Mouse (Mus musculus) hindbrain, postnatal 0 days (tissue): ENCODE measurements around the gene Iqcb1. TPM values are rescaled to one million over a fixed set of nuclear protein-coding genes. Genes with fewer than 3 reads are reported as not detected.
A peak's percentile ranks its signal among the peaks of the same experiment; 100 is the strongest.

Source experiments
- ATAC-seq: fragments of 200-750 bp; cut with Nextera tagmentation; 2 replicates; pipeline ENCODE4 v1.8.0; 2017; ENCODE audit warnings: mild to moderate bottlenecking, moderate TSS enrichment, moderate library complexity
- DNase-seq: peaks from one replicate; pipeline ENCODE4 v3.0.0-alpha.2; 2015; ENCODE audit warnings: low spot score
- H3K27ac ChIP-seq: fragments of 300-500 bp; sonication (generic); 2 replicates; pipeline ENCODE4 v1.5.1; 2014; ENCODE audit warnings: mild to moderate bottlenecking
- H3K27me3 ChIP-seq: fragments of 300-500 bp; sonication (generic); 2 replicates; pipeline ENCODE4 v1.6.1; 2014; ENCODE audit warnings: low read length, mixed read lengths; ENCODE audit not compliant: insufficient read depth
- H3K36me3 ChIP-seq: fragments of 300-500 bp; sonication (generic); 2 replicates; pipeline ENCODE4 v1.6.1; 2014; ENCODE audit warnings: low read length, mixed read lengths; ENCODE audit not compliant: insufficient read depth
- H3K4me1 ChIP-seq: fragments of 300-500 bp; sonication (generic); 2 replicates; pipeline ENCODE4 v1.6.1; 2014; ENCODE audit warnings: antibody characterized with exemption, low read length, mixed read lengths; ENCODE audit not compliant: insufficient read depth
- H3K4me2 ChIP-seq: fragments of 300-500 bp; sonication (generic); 2 replicates; pipeline ENCODE4 v1.6.1; 2014; ENCODE audit warnings: low read depth, mild to moderate bottlenecking, low read length, moderate library complexity, mixed read lengths
- H3K4me3 ChIP-seq: fragments of 300-500 bp; sonication (generic); 2 replicates; pipeline ENCODE4 v1.5.1; 2014; ENCODE audit warnings: low read length
- H3K9ac ChIP-seq: fragments of 300-500 bp; sonication (generic); replicated peaks from 2 replicates; pipeline ENCODE4 v1.6.1; 2014; ENCODE audit warnings: mild to moderate bottlenecking, low read length, moderate library complexity, mixed read lengths
- H3K9me3 ChIP-seq: fragments of 300-500 bp; sonication (generic); 2 replicates; pipeline ENCODE4 v1.6.1; 2016; ENCODE audit warnings: low read length, mixed read lengths
- CTCF ChIP-seq: IDR thresholded peaks from 2 replicates; pipeline ENCODE4 v1.5.1; 2016; ENCODE audit warnings: antibody characterized with exemption, control low read depth, low read depth
- WGBS: fragments of 180-500 bp; shearing (Covaris S2); extraction: QIAGEN DNeasy Blood & Tissue Kit; methylation state at CpG from one replicate; pipeline ENCODE4 v1.1.7; 2014; 5-methylcytosine and 5-hydroxymethylcytosine counted together
- polyA plus RNA-seq: library from polyadenylated mRNA; unstranded; fragments of >200 nt; fragmentation: Nextera tagmentation; extraction: Ambion mirVana; gene quantifications from 2 replicates; pipeline ENCODE4 v1.2.1, GENCODE M21; 2015
- total RNA-seq: library from RNA; depleted of rRNA; stranded (reverse); fragments of >200 nt; gene quantifications from 2 replicates; pipeline ENCODE4 v1.2.3, GENCODE M21; 2014; rRNA removed

Iqcb1 gene
- total RNA-seq (17.3 and 23.0 TPM in 2 replicates), polyA plus RNA-seq (55.6 and 65.5 TPM in 2 replicates)

DNA sequence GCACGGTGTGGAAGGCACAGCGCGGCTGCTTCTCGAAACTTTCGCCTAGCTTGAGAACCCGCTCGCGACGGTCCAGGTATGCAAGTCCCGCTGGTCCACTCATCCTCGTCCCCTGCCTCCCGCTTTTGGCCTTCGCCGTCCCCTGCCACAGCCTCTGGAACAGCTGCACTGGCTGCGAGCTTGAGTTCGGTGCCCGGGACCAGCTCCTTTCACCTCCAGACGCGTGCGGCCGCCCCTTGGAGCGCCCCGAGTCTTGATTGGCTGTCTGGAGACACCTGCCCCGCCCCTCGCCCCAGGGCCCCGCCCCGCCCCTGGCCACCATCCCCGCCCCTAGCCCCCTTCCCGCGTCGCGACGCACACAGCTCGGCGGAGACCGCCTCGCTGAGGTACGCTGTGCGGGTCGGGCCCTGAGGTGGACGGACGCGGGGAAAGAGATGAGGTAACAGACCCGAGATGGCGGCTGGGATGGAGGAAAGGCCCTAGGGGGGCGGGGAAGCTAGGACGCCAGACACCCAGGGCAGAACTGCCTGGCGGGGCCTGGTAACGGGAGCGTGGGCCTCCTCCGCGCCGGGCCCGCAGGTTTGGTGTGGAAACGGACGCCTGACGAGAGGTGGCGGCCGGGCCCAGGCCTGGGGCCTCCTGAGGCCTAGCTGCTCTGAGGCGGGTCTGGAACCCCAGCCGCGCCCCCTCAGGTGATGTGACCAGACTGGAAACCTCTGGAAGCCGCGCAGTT, at the start of gene Iqcb1:
Iqcb1 (plus strand) TSS at position 332 of the 733 bp plus-strand sequence.
- no peaks in the 10 kb centered on the region for H3K9me3 ChIP-seq
- ATAC-seq, result peak; percentile 98
- no peak; the same call in 1 of the 2 replicates for TF ChIP-seq CTCF
- peak within 1 kb of the TSS; percentile 96 for H3K4me3 ChIP-seq
- H3K27me3 ChIP-seq, result no peaks in the 10 kb centered on the region
- WGBS, result under 1% methylated on average over 61 of the region's 64 CpGs
- no peaks in the 10 kb centered on the region for H3K36me3 ChIP-seq
- H3K27ac ChIP-seq, result peak within 1 kb of the TSS; percentile 61; the same call in 1 of the 2 replicates
- H3K4me1 ChIP-seq, result no peaks in the 10 kb centered on the region
- peak within 1 kb of the TSS; percentile 83 for H3K4me2 ChIP-seq
- H3K9ac ChIP-seq, result peak within 1 kb of the TSS; percentile 84
- DNase-seq, result peak; percentile 90

GRCm38 (mm10) chr16:36784146-36784545, 44.0 kb upstream of the Iqcb1 start:
- 46% methylated on average over 2 of the region's 2 CpGs for WGBS
- Histone ChIP-seq H3K36me3 (no peaks in the 10 kb centered on the region), H3K27me3 (no peaks in the 10 kb centered on the region), H3K4me3 (peak overlapping the region; percentile 27), H3K27ac (peak overlapping the region; percentile 6; the same call in 1 of the 2 replicates), H3K4me2 (peak overlapping the region; percentile 41), H3K9ac (no peak overlapping the region), H3K9me3 (no peaks in the 10 kb centered on the region), H3K4me1 (no peaks in the 10 kb centered on the region)
- peak; percentile 58 for DNase-seq
- ATAC-seq, result no peak
- TF ChIP-seq CTCF, result no peak

- Histone ChIP-seq H3K27ac (peak within 1 kb of the TSS; percentile 6; the same call in 1 of the 2 replicates), H3K4me2 (peak within 1 kb of the TSS; percentile 41), H3K4me3 (peak within 1 kb of the TSS; percentile 27), H3K9ac (no peak within 1 kb of the TSS), H3K27me3 (no peaks in the 10 kb centered on the region), H3K36me3 (no peaks in the 10 kb centered on the region), H3K4me1 (no peaks in the 10 kb centered on the region), H3K9me3 (no peaks in the 10 kb centered on the region)
- ATAC-seq (peak; percentile 81; the same call in 1 of the 2 replicates), DNase-seq (peak; percentile 88)
- 49% methylated on average over 10 of the region's 10 CpGs for WGBS
- no peak for TF ChIP-seq CTCF
These were observed 43.4 kb upstream of the Iqcb1 start, which contains the start of gene Slc15a2 for GRCm38 (mm10) chr16:36784594-36785313. Slc15a2 (minus strand) TSS chr16:36784962.

- ATAC-seq (no peak), DNase-seq (no peak)
- Histone ChIP-seq H3K27ac (no peak overlapping the region), H3K9me3 (0 out of 2 replicates have a peak, but pooled peaks cover 3% of the 10 kb centered on the region), H3K4me3 (no peak overlapping the region), H3K4me2 (no peak overlapping the region), H3K4me1 (no peaks in the 10 kb centered on the region), H3K36me3 (no peaks in the 10 kb centered on the region), H3K9ac (no peak overlapping the region), H3K27me3 (no peaks in the 10 kb centered on the region)
- 90% methylated on average over 7 of the region's 7 CpGs for WGBS
- no peak for TF ChIP-seq CTCF
These were observed 41.7 kb upstream of the Iqcb1 start for GRCm38 (mm10) chr16:36786466-36786865.

DNA sequence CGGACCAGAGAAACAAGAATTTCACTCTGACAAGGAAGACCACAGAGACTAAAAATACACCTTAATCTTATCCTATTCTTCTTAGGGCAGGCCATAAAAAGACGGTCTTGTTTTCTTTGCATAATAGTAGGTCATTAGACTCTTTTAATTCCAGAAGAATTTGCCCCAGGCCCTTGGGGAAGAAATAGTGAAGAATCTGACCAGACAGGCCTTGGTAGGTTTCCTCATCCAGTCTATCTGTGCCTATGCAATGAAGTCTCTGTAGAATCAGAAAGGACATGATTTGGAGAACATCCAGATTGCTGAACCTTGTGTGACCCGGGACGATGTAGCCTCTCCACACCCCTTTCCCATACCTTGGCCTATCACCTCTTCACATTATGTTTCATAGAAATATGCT, 38.0 kb upstream of the Iqcb1 start:
- 0 out of 2 replicates have a peak, but pooled peaks cover 3% of the 10 kb centered on the region for H3K9me3 ChIP-seq
- no peak for TF ChIP-seq CTCF
- H3K4me1 ChIP-seq, result no peaks in the 10 kb centered on the region
- no peak overlapping the region for H3K4me2 ChIP-seq
- H3K36me3 ChIP-seq, result no peaks in the 10 kb centered on the region
- DNase-seq (no peak), ATAC-seq (no peak)
- H3K27me3 ChIP-seq, result no peaks in the 10 kb centered on the region
- H3K4me3 ChIP-seq, result no peak overlapping the region
- H3K9ac ChIP-seq, result no peak overlapping the region
- H3K27ac ChIP-seq, result no peak overlapping the region
- 94% methylated on average over 4 of the region's 4 CpGs for WGBS

DNA sequence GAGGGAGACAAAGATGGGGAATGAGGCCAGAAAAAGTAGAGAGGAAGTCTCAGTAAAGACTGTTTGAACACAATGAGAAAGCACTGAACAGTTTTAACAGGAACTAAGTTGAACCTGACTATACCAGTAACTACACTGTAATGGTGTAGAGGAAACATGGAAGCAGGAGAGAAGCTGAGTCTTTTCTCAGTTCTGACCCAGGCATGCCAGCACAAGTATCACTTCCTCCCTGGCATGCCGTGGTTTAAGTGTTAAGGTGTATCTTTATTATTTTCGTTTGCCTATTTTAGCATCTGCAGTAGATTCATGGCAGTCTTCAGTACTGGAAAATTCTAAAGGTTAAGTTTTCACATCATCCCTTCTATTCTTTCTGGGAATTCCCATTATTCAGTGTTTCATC, 33.2 kb upstream of the Iqcb1 start:
- Histone ChIP-seq H3K27ac (no peak overlapping the region), H3K27me3 (no peaks in the 10 kb centered on the region), H3K9me3 (0 out of 2 replicates have a peak, but pooled peaks cover 3% of the 10 kb centered on the region), H3K4me3 (no peak overlapping the region), H3K36me3 (no peaks in the 10 kb centered on the region), H3K9ac (no peak overlapping the region), H3K4me1 (no peaks in the 10 kb centered on the region), H3K4me2 (no peak overlapping the region)
- WGBS, result 93% methylated on average over 2 of the region's 2 CpGs
- TF ChIP-seq CTCF, result no peak
- no peak for DNase-seq
- ATAC-seq, result no peak
